Mouse (Mus musculus) ovary, postnatal 36 days (tissue): ENCODE measurements around the gene Agps.

Source experiments
- DNase-seq: peaks from one replicate; pipeline ENCODE4 v3.0.0; 2022; ENCODE audit warnings: low spot score, mixed read lengths

The Agps gene

GRCm38 (mm10) chr2:75831881-75832633, at the start of gene Agps:
TSS of gene Agps (plus strand) at chr2:75832177.
- peak; percentile 92 for DNase-seq

- no peak for DNase-seq
These were observed 45.9 kb upstream of the Agps start for GRCm38 (mm10) chr2:75786075-75786474.

GRCm38 (mm10) chr2:75788511-75788910, 43.5 kb upstream of the Agps start:
- no peak for DNase-seq

GRCm38 (mm10) chr2:75789959-75790523, 41.9 kb upstream of the Agps start:
- DNase-seq, result no peak

GRCm38 (mm10) chr2:75791561-75792308, 40.2 kb upstream of the Agps start:
- DNase-seq, result no peak

GRCm38 (mm10) chr2:75792377-75793203, 39.4 kb upstream of the Agps start:
- peak; percentile 25 for DNase-seq

- no peak for DNase-seq
These were observed 35.8 kb upstream of the Agps start for GRCm38 (mm10) chr2:75796181-75796580.

- DNase-seq, result no peak
These were observed 33.5 kb upstream of the Agps start for GRCm38 (mm10) chr2:75798434-75798970.

GRCm38 (mm10) chr2:75805767-75806166, 26.2 kb upstream of the Agps start:
- DNase-seq, result no peak

- DNase-seq, result no peak
These were observed 25.1 kb upstream of the Agps start for GRCm38 (mm10) chr2:75806891-75807290.

GRCm38 (mm10) chr2:75807460-75807859, 24.5 kb upstream of the Agps start:
- no peak for DNase-seq

GRCm38 (mm10) chr2:75814880-75815279, 17.1 kb upstream of the Agps start:
- no peak for DNase-seq

GRCm38 (mm10) chr2:75815521-75815920, 16.5 kb upstream of the Agps start:
- DNase-seq, result no peak

- DNase-seq, result no peak
These were observed 15.3 kb upstream of the Agps start for GRCm38 (mm10) chr2:75816673-75817072.

- no peak for DNase-seq
These were observed 13.3 kb upstream of the Agps start for GRCm38 (mm10) chr2:75818719-75819118.

GRCm38 (mm10) chr2:75819796-75820195, 12.2 kb upstream of the Agps start:
- no peak for DNase-seq

- no peak for DNase-seq
These were observed 9.8 kb upstream of the Agps start for GRCm38 (mm10) chr2:75821971-75822751.

GRCm38 (mm10) chr2:75823736-75824135, 8.2 kb upstream of the Agps start:
- no peak for DNase-seq

- DNase-seq, result no peak
These were observed 7.8 kb upstream of the Agps start for GRCm38 (mm10) chr2:75824144-75824543.

GRCm38 (mm10) chr2:75824846-75825245, 7.1 kb upstream of the Agps start:
- DNase-seq, result no peak

GRCm38 (mm10) chr2:75825603-75826002, 6.4 kb upstream of the Agps start:
- no peak for DNase-seq
